Mouse (Mus musculus): ENCODE results near the gene Fam131b.

Fam131b gene

DNA sequence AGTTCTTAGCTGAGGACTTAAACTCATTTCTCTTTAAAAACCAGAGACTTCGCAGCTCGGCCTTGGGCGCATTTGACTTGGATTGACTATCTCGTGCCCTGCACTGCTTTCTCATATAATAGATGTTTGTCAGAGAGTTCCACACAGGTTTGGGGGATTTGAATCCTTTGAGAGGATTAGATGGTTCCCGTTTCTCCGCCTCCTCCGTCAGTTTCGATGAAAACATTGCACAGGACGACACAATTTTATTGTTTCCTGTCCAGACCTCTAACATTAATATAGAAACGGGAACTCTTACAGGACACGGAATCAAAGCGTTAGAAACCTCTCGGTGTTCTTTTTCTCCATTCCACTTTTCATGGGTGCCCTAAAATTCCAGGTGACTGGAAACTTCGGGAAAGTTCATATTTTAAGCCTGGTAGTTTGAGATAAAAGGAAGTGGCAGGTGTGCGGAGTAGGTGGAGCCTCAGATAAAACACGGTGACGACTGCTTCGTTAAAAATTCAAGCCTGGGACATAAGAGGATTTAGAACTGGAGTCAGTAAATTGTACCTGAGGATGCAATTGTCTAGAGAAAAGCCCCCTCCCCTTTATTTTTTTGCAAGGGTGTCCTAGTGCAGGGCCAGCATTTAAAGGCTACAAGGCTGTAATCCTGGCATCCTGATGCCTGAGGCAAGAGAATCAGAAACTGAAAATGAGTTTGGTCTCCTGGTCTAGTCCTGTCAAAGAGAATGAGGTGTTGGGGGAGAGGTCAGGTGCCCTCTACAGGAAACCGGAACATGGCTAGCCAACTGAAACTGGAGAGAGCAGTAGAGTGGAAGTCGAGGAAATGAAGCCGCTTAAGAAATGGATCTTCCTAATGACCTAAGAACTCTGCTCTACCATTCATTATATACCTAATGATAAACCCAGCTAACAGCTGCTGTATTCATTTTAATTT, 58.8 kb downstream of the Fam131b start:
- in situ Hi-C loops (cut with MboI; ENCODE audit: unreplicated experiment in 2 of 2) = loop anchor here (10.0 to 25.0 kb wide), 4 partner anchors 711 to 1378 kb away; partner anchors contain the start of gene Moxd2 (in 1 of the 2)
